Mouse (Mus musculus) heart, postnatal 25 days (tissue): Measurements from ENCODE around the gene Ren1. TPM values are rescaled to one million over a fixed set of nuclear protein-coding genes. Genes with fewer than 3 reads are reported as not detected.
A peak's percentile ranks its signal among the peaks of the same experiment; 100 is the strongest.

Experiments
- DNase-seq: peaks from one replicate; pipeline ENCODE4 v3.0.0; 2022; ENCODE audit warnings: low spot score
- intact Hi-C: fragments of 180-260 bp; cut with DNase I; formaldehyde crosslinking; loops from one replicate; pipeline ENCODE4 v1.15.1; 2025
- total RNA-seq, 2 experiments: library from RNA; stranded (reverse); gene quantifications; 2 replicates each; pipeline ENCODE4 v1.2.3; 2021

Gene Ren1
- under 1 TPM; 0.21 to 0.28 TPM for total RNA-seq

DNA sequence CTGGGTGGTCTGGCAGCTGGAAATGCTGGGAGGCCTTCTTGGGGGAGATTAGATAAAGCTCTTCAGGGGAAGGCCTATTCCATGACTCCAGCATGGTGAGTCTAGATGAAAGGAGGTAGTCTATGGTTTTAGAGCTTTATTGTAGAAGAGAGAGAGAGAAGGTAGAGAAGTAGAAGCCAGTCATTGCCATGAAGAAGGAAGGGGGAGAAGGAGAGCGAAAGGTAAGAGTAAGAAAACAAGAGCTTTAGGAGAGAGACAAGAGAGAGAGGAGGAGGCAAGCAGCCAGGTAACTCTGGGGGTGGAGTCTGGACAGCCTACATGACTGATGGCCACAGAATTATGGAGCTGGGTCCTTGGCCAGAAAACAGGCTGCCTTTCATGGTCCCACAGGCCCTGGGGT, at the start of gene Ren1:
TSS of gene Ren1 (plus strand) at position 301 of the 400 bp plus-strand sequence.
- DNase-seq = no peak
- intact Hi-C loops = loop anchor here (5.0 kb wide), 1 partner anchor 178 kb away; no protein-coding TSS in a partner anchor

DNA sequence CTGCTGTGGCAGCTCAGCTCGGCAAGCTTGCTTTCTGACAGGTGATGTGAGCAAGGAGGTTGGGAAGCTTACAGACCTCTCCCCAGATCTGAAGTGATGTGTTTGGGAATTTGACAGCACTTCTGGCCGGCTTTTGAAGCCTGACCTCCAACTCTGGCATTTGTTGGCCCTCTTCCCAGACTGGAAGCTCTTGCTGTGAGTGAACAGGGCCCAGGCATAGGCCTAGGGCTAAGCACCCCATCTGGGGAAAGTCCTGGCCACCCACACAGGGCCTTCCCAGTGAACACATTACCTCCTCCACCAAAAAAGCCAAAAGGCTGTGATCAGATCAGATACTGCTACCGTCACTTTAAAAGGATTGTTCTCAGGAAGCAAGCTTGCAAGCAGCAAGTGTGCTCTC, 47.8 kb upstream of the Ren1 start:
- DNase-seq = no peak
- intact Hi-C loops = no loop called here

DNA sequence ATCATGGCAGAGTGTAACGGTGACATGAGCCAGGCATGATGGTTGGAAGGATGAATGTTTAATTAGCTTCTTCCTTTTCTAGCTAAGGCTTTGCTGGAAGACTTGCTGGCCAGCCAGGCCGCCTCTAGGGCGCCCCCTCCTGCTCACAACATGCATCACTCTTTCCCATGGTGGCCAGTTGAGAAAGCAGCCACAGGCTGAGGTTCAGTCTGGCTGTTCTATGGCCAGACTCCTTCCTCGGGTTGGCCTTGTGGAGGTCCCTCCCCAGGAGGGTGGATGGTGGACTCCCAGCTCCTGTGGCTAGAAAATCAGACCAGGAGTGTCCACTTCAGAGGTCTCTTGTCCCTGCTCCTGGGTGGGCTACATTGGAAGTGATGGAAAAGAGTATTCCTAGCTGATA, 43.5 kb upstream of the Ren1 start:
- DNase-seq = peak; percentile 57
- intact Hi-C loops = loop anchor here (1.0 kb wide), 2 partner anchors 126 to 130 kb away; no protein-coding TSS in a partner anchor

DNA sequence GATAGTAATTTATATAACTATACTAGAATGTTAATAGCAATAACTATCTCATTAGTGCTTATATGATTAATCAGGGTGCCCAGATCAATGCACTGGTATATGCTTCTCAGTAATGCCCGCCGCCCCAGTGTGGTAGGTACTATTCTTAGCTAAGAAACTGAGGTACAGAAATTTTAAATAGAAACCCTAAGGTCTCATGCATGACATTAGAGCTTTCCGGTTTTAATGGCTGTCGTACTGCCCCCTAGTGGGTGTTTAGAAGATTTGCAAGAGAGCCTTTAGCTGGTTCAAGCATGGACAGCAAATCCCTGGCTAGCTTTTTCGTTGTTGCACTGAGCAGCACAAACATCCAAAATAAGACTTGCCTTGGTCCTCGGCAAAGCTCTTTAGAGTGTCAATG, 43.0 kb upstream of the Ren1 start:
- intact Hi-C loops = loop anchor here (1.0 kb wide), 2 partner anchors 126 to 130 kb away; no protein-coding TSS in a partner anchor
- DNase-seq = no peak

DNA sequence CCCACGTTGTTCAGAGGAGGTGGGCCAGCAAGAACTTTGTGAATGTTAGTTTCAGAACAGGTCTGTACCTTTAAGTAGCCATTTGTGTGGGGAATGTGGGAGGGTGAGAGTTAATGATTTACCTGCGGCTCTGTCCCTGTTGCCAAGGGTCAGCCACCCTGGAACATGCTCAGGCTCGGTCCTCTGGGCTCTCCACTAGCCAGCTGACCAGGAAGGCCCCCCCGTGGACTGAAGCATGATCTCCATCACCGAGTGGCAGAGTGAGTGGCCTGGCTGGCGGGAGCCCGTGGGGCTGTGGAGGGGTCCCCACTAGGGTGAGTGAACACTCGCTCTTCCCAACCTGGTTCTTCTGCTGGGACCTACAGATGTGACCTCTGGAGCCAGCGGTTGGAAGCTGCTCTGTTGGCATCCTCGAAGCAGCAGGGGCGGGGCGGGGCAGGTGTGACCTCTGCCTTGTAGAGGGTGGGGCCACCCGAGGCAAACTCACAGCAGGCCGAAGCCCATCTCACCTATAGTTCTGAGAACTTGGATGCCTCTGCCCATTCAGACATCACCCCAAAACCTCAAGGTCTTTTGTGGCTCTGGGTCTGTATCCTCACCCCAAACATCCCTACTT, 40.5 kb upstream of the Ren1 start, which contains the start of gene Golt1a:
TSS of gene Golt1a (plus strand) at position 149 of the 616 bp plus-strand sequence.
- DNase-seq = no peak
- intact Hi-C loops = loop anchor here (10.0 kb wide), 1 partner anchor 275 kb away; the partner anchor contains the start of gene Mdm4

DNA sequence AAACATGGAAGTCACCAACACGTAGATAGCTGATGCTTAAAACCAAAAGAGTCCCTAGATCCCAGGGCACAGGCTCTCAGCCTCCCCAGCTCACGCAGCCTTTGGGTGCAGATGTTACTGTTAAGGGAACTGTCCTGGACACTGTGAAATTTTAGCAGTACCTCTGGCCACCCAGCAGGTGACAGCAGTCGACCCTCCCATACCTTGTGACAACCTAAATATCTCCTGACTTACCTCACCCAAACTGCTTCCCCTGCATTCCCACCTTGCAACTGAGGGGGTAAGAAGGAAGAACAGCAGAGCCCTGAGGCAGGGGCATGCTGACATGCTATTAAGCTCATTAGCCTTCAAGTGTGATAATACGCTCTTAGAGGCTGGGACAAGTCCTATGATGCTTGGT, 39.1 kb upstream of the Ren1 start:
- intact Hi-C loops = loop anchor here (10.0 kb wide), 1 partner anchor 276 kb away; the partner anchor contains the start of gene Mdm4
- DNase-seq = no peak

DNA sequence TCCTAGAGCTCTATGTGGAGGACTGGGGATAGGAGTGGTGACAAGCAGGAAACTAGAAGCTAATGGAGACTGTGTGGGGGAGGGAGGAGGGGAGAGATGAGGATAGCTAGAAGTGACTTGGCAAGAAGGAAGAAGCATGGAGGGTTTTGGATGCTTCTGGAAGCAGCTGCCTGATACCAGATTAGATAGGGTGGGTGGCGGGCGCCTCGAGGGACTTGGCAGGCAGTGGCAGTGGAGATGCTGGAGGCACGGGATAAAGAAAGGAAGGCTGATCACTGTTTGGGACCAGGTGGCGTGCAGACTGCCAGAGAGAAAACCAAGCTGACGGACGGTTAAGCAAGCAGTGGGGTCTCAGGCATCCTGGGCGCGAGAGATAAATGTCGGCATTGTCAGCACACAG, 38.4 kb upstream of the Ren1 start:
- intact Hi-C loops = loop anchor here (10.0 kb wide), 1 partner anchor 277 kb away; the partner anchor contains the start of gene Mdm4

DNA sequence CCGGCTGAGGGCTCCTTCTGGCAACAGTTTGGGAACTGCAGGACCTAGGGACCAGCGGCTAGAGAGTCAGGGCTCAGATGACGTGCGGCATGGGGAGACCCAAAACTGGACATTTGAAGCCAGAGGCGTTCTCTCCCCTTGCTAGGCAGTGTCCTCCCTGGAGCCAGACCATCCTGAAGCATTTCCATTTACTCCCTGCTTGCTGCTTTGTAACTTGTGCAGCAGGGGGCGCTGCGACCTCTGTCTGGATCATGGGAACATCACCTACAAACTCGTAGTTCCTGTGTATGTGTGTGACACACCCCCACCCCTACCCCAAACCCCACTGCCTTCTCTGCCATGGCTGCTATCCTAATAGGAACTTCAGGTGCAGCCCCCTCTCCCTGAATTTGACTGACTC, 35.9 kb upstream of the Ren1 start:
- intact Hi-C loops = loop anchor here (1.0 to 10.0 kb wide), 2 partner anchors 280 to 296 kb away; partner anchors contain the start of genes Mdm4 and Snrpe
- DNase-seq = no peak

More for the DNA sequence above, 38.4 kb upstream of the Ren1 start:
- DNase-seq = no peak

DNA sequence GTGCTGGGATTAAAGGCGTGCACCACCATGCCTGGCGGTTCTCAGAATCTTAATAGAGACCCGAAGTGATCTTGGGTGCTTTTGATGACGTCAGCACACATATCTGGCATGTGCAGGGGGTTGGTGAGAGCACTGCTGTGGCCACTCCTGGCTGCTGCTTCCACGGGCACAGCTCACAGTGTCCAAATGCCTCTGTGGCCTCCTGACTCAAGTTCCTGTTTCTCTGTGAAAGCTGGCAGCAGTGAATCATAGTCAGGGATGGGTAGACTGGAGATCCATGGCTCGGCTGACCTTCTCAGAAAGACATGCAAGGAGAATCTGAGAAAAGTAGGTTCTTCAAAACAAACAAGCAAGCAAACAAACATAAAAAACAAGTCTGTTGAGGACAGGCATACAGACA, 34.5 kb upstream of the Ren1 start:
- intact Hi-C loops = loop anchor here (10.0 kb wide), 1 partner anchor 281 kb away; the partner anchor contains the start of gene Mdm4
- no peak for DNase-seq

DNA sequence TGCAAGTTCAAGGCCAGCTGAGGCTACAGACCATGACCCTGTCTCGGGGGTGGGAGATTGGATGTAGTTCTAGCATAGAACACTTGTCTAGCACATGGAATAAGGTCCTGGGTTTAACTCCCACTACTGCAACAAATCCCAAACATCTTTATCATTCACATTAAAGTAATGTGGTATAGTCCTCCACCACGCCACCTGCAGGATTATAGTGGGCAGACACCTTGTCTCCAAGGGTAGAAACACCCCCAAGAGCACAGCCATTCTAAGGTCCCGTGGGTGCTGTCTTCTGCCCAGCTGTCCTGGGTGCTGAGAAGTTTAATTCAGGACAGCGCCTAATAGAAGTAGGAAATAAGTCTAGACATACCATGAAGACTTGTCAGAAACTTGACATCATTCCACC, 33.7 kb upstream of the Ren1 start:
- DNase-seq = no peak
- intact Hi-C loops = loop anchor here (10.0 kb wide), 1 partner anchor 282 kb away; the partner anchor contains the start of gene Mdm4

DNA sequence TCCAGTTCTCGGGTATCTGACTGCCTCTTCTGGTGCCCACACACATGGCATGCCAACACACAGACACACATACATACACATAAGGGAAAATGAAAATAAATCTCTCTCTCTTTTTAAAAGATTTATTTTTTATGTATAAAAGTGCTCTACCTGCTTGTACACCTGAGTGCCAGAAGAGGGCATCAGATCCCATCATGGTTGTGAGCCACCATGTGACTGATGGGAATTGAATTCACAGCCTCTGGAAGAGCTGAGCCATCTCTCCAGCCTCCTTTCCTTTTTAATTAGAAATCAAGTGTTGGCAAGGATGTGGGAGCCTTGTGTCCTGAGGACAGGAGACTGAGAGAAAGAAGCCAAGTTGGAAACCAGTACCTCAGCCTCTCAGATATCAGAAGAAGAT, 33.2 kb upstream of the Ren1 start:
- intact Hi-C loops = loop anchor here (10.0 kb wide), 1 partner anchor 282 kb away; the partner anchor contains the start of gene Mdm4
- no peak for DNase-seq

DNA sequence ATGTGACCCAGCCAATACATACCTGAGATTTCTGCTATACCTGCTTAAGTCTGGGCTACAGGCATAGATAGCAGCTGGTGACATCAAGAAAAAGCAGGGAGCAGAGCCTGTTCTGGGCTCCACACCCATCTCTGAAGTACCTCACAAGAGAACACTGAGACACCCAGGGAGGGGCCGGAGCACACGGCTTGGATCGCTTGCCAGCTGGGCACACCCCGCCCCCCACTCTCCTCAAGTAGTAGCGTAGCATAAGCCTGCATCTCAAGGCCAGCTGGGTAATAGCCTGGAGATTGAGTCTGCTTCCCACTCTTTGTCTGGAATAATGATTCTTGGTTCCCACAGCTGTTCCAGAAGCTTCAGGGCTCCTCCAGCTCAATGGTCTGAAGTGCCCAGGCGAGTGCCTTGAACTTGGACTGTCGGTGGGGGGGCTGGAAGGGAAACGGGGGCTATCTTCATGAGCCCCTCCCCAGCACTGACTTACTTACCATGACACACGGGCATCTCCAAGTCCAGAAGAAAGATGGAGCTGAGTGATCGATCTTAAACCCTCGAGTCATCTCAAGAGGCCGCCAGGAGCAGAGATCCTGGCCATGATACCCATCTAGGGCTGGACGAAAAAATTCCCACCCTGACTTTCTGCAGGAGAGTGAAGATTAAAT, 28.9 kb upstream of the Ren1 start, which contains the start of gene Kiss1:
TSS of gene Kiss1 (plus strand) at position 609 of the 659 bp plus-strand sequence.
- DNase-seq = no peak
- intact Hi-C loops = no loop called here

DNA sequence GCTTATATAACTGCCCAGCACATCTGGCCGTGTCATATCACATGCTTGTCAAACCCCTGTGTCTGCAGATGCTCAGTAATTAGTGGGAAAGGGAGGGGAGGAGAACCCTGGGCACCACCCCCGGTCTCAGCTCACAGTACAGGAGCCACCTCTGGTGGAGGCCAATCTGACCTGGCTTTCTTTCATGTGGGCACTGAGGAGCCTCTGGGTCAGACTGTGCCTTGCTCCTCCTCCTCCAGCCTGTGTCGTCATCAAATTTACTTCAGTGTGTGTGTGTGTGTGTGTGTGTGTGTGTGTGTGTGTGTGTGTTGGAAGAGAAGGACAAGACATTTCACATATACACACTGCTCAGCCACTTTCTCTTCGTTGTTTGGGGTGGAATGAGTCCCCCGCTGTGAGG, 27.0 kb upstream of the Ren1 start:
- intact Hi-C loops = no loop called here
- no peak for DNase-seq

DNA sequence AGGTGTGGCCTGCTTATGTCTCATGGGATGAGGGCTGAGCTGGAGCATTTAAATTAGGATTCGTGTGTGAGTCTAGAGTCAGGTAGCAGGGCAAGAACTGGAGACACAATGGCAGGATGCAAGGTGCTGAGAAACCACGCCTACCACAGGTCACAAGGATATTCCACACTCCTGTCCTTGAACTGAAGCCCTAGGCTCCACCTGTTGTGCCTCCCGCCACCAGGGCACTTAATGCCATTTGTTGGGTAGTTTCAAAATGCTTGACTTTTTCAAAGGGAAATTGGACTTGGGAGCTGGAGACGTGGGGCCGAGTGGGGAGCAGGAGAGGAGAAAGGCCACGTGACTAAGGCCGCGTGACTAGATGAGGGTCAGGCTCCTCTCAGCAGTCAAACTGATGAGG, 24.4 kb upstream of the Ren1 start:
- intact Hi-C loops = no loop called here
- no peak for DNase-seq

DNA sequence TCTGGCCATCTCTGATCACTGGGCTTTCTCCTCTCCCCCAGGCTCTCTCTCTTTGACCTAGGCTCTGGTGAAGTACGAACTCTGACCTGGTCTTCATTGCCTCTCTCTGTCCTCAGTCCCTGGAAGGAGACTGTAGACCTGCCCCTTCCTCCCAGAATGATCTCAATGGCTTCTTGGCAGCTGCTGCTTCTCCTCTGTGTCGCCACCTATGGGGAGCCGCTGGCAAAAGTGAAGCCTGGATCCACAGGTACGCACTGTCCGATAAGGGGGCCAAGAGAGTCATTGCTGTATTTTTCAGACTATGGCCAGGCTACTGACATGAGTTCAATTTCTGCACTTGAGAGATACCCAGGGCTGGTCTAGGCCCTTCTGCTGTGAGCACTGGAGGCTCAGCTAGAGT, 23.2 kb upstream of the Ren1 start:
- DNase-seq = no peak
- intact Hi-C loops = no loop called here

DNA sequence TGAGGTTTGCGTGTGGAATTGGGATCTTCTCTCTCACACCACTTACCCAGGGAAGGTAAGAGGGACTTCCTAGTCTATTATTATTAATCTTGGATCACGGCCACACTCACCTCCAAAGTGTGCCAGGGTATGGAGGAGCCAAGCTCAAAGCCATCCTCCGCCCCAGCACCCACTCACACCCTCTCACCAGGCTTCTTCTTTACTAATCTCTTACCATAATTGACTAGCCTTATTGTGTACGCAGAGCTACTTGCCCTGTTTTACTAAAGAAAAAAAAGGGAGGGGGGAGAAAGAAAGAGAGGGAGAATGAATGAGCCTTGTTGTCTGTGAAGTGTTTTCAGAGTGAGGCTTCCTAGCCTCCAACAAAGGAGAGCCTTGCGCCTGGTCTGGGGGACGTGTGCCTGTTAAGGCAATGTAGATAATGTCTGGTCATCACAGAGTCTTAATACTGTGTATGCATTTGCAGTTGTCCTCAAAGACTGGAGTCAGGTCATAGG, 22.0 kb upstream of the Ren1 start:
- no peak for DNase-seq
- intact Hi-C loops = no loop called here

DNA sequence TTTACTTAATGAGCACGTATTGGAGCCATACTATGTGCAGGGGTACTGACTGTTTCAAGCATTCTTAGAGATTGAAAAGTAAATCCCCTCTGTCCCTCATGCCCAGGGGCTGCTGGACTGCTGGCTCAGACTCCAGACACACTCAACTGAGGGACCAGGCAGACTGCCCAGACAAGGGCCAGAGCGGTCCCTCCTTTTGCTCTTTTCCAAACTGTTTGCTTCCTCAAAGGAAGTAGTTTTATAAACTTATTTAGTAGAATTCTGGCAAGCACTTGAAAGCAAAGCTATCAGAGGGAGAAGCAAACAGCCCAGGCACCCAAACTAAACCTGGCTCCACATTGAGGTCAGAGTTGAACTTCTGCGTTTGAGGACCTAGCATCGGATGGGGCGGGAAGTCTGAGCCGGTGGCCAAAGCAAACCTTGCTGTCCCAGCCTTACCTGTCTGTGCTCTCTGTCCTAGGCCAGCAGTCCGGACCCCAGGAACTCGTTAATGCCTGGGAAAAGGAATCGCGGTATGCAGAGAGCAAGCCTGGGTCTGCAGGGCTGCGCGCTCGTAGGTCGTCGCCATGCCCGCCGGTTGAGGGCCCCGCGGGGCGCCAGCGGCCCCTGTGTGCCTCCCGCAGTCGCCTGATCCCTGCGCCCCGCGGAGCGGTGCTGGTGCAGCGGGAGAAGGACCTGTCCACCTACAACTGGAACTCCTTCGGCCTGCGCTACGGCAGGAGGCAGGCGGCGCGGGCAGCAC, 21.2 kb upstream of the Ren1 start:
- intact Hi-C loops = no loop called here
- no peak for DNase-seq

DNA sequence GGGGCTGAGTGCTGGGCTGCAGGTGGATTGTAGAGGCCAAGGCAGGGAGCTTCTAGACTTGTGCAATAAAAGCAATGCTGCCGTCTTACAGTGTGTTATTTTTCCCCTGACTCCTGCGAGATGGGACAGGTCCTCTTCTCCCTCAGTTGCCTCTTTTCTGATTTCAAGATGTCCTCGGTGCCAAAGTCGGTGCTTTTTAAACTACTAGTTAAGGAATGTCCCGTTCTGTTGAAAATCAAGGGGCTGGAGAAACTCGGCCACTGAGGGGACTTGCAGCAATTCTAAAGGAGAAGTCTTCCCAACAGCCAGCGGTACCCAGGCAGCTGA, 20.7 kb upstream of the Ren1 start:
- intact Hi-C loops = no loop called here
- no peak for DNase-seq

DNA sequence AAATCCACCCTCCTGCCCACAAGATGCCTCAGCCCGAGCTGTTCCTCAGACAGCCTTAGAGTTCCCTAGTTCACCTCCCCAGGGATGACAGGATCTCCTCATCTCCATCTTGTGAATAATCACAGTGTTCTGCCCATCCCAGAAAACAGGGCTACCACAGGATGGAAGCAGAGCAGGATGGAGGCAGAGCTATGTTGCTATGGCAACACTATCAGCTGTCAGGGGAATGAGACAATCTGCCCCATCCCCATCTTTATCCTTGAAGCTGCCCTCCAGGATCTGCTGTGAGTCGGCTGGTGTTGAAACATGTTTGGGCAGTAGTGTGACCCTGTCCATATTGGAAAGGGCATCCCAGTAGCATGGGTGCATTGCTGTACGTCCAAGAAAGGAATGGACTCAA, 19.2 kb upstream of the Ren1 start:
- DNase-seq = no peak
- intact Hi-C loops = no loop called here
